ENCODE assay signal across 9 mouse cellular contexts in genomic region chr9:109892651-109893250, GRCm38 (mm10). TPM values are rescaled to one million over a fixed set of nuclear protein-coding genes. Genes with fewer than 3 reads are reported as not detected.
DNase-seq lines count a peak whose midpoint lies in the region; TF ChIP-seq lines count a peak whose summit lies in the region.
"Had no signal": no experiment of that assay in that cellular context is flagged by ENCODE, and none has a peak within 500 bp of the region (broad histone marks: within the 10 kb centered on the region; RNA-seq: fewer than 3 reads in every experiment).

No protein-coding gene starts in this region.

- TF ChIP-seq EP300 in heart, adult 2 months (IDR thresholded peaks at IDR 0.05; ENCODE audit: insufficient read depth, low read depth, low read length): peak; percentile 83; the same call in 1 of the 2 replicates

- no peaks in the 10 kb centered on the region for H3K27me3 ChIP-seq in heart, adult 2 months (ENCODE audit: control insufficient read depth, insufficient read depth, low read length)
- H3K27me3 ChIP-seq in heart, embryonic 10.5 days (ENCODE audit: insufficient read depth, poor library complexity, severe bottlenecking): no peaks in the 10 kb centered on the region
- H3K27me3 ChIP-seq: megakaryocyte, embryonic 14.5 days had no signal

- no peaks in the 10 kb centered on the region for H3K9me3 ChIP-seq in heart, embryonic 10.5 days
- H3K9me3 ChIP-seq: megakaryocyte, embryonic 14.5 days had no signal

- no peak overlapping the region for H3K27ac ChIP-seq in heart, adult 2 months
- H3K27ac ChIP-seq in heart, embryonic 10.5 days: no peak overlapping the region

- H3K79me2 ChIP-seq in heart, adult 2 months (replicated peaks; ENCODE audit: control insufficient read depth, insufficient read depth, low read length): no peaks in the 10 kb centered on the region

- H3K9ac ChIP-seq in heart, adult 2 months (ENCODE audit: low read depth, low read length): no peak overlapping the region

- H3K4me1 ChIP-seq in heart, adult 2 months (ENCODE audit: control insufficient read depth, insufficient read depth, low read length): peaks cover 14% of the 10 kb centered on the region
- peaks cover 10% of the 10 kb centered on the region for H3K4me1 ChIP-seq in heart, embryonic 10.5 days

- WGBS in heart, adult 2 months: 55% methylated on average over 5 of the region's 5 CpGs
- WGBS in heart, embryonic 10.5 days: 69% methylated on average over 5 of the region's 5 CpGs

- peak; percentile 72 to 85 for DNase-seq in heart, adult 2 months
- no peak for DNase-seq in heart, embryonic 10.5 days (ENCODE audit: low spot score)
- peak; percentile 91 for DNase-seq in adrenal gland, postnatal 14 days
- peak; percentile 81 for DNase-seq in embryo, embryonic 11 days
- DNase-seq in gastrocnemius, postnatal 4 days (ENCODE audit: low spot score in 2 of 2): peak; percentile 52 to 80
- DNase-seq in layer of hippocampus, adult 8-10 months (ENCODE audit: low spot score in 2 of 2): peak; percentile 52 to 79
- peak; percentile 75 for DNase-seq in lung, postnatal 25 days (ENCODE audit: low spot score)
- DNase-seq in skeletal muscle tissue, adult 2 months (ENCODE audit: low read depth, low spot score): peak; percentile 82

- no peaks in the 10 kb centered on the region; the same call in 1 of the 2 replicates for H3K36me3 ChIP-seq in heart, adult 2 months (ENCODE audit: control insufficient read depth, insufficient read depth, low read length)
- H3K36me3 ChIP-seq in heart, embryonic 10.5 days: peaks cover 77% of the 10 kb centered on the region

- H3K4me3 ChIP-seq in heart, adult 2 months: no peak overlapping the region
- H3K4me3 ChIP-seq in heart, embryonic 10.5 days: no peak overlapping the region
- H3K4me3 ChIP-seq: megakaryocyte, embryonic 14.5 days had no signal

- no peak for TF ChIP-seq POLR2A in heart, adult 2 months (IDR thresholded peaks at IDR 0.05; ENCODE audit: insufficient read depth, low read depth, low read length)

- TF ChIP-seq CTCF in heart, adult 2 months (IDR thresholded peaks at IDR 0.05): peak; percentile 97

- intact Hi-C loops in heart, adult 2 months (cut with DNase I): loop anchor here (1.0 kb wide), 1 partner anchor 209 kb away; no protein-coding TSS in a partner anchor

RNA-seq across cellular contexts. Expression of gene Cdc25a, which starts 17.4 kb away (rescaled TPM):
- total RNA-seq in heart, adult 2 months (2021): 1 to 10 TPM; 4.4 to 4.9 TPM
- polyA plus RNA-seq in heart, adult 2 months (2012; rRNA removed): 2.1 and 2.8 TPM in 2 replicates
- 24.5 and 37.8 TPM in 2 replicates for polyA plus RNA-seq in heart, embryonic 10.5 days (2016; fragmentation: Nextera tagmentation; extraction: Ambion mirVana)
- total RNA-seq in adrenal gland, postnatal 14 days (2021): 14.6 and 16.7 TPM in 2 replicates
- total RNA-seq in gastrocnemius, postnatal 4 days (2021): 10 to 100 TPM; 13.9 TPM
- total RNA-seq in layer of hippocampus, adult 8-10 months (2022): 1 to 10 TPM; 5.1 to 7.7 (median 6.4) TPM

RNA-seq across cellular contexts. Expression of gene Map4, which starts 38.5 kb away (rescaled TPM):
- 100 to 1,000 TPM; 279 to 331 TPM for total RNA-seq in heart, adult 2 months (2021)
- polyA plus RNA-seq in heart, adult 2 months (2012; rRNA removed): 172 and 183 TPM in 2 replicates
- polyA plus RNA-seq in heart, embryonic 10.5 days (2016; fragmentation: Nextera tagmentation; extraction: Ambion mirVana): 69.1 and 88.4 TPM in 2 replicates
- total RNA-seq in adrenal gland, postnatal 14 days (2021): 85.4 and 94.2 TPM in 2 replicates
- total RNA-seq in gastrocnemius, postnatal 4 days (2021): 100 to 1,000 TPM; 510 to 546 TPM
- total RNA-seq in layer of hippocampus, adult 8-10 months (2022): 100 to 1,000 TPM; 568 to 629 (median 583) TPM

RNA-seq across cellular contexts. Expression of gene Camp, which starts 43.3 kb away (rescaled TPM):
- not detected for total RNA-seq in heart, adult 2 months (2021)
- 0.35 and 1.5 TPM in 2 replicates for polyA plus RNA-seq in heart, adult 2 months (2012; rRNA removed)
- polyA plus RNA-seq in heart, embryonic 10.5 days (2016; fragmentation: Nextera tagmentation; extraction: Ambion mirVana): not detected in 2 replicates
- total RNA-seq in adrenal gland, postnatal 14 days (2021): 2.4 and 5.2 TPM in 2 replicates
- 1 to 10 TPM in 1 of 2 experiments, under 1 TPM in 1; 0.39 to 1.4 TPM for total RNA-seq in gastrocnemius, postnatal 4 days (2021)
- total RNA-seq in layer of hippocampus, adult 8-10 months (2022): not detected
